Comparison of ENCODE assay signal across 9 mouse cellular contexts in genomic region chr11:52079978-52080377, GRCm38 (mm10). TPM values are rescaled to one million over a fixed set of nuclear protein-coding genes. Genes with fewer than 3 reads are reported as not detected.
DNase-seq lines count a peak whose midpoint lies in the region; ATAC-seq lines count a peak whose summit lies in the region.
"Had no signal": no experiment of that assay in that cellular context is flagged by ENCODE, and none has a peak within 500 bp of the region (broad histone marks: within the 10 kb centered on the region; RNA-seq: fewer than 3 reads in every experiment).

No protein-coding gene starts in this region.

- H3K9ac ChIP-seq in forebrain, embryonic 12.5 days: no peak overlapping the region
- no peak overlapping the region for H3K9ac ChIP-seq in midbrain, embryonic 14.5 days (replicated peaks; ENCODE audit: low read length)
- H3K9ac ChIP-seq: heart, embryonic 15.5 days had no signal

- no peaks in the 10 kb centered on the region for H3K9me3 ChIP-seq in forebrain, embryonic 10.5 days
- no peaks in the 10 kb centered on the region for H3K9me3 ChIP-seq in forebrain, embryonic 12.5 days
- no peaks in the 10 kb centered on the region for H3K9me3 ChIP-seq in embryonic facial prominence, embryonic 10.5 days
- H3K9me3 ChIP-seq in midbrain, embryonic 14.5 days (ENCODE audit: control insufficient read depth, low read length): no peaks in the 10 kb centered on the region
- H3K9me3 ChIP-seq: heart, embryonic 15.5 days had no signal

- peak; percentile 42 for DNase-seq in forebrain, embryonic 10.5 days (ENCODE audit: extremely low spot score, low spot score)
- peak; percentile 17 to 30 for DNase-seq in B cell, adult 2 months
- peak; percentile 55 for DNase-seq in embryonic facial prominence, embryonic 10.5 days (ENCODE audit: low spot score)
- DNase-seq in kidney, adult 9 months: peak; percentile 33
- peak; percentile 55 for DNase-seq in midbrain, embryonic 14.5 days
- DNase-seq in left cerebral cortex, adult 9 months (ENCODE audit: low spot score in 2 of 2): no peak

- H3K4me3 ChIP-seq in forebrain, embryonic 10.5 days: no peak overlapping the region
- no peak overlapping the region for H3K4me3 ChIP-seq in forebrain, embryonic 12.5 days (replicated peaks)
- no peak overlapping the region for H3K4me3 ChIP-seq in embryonic facial prominence, embryonic 10.5 days
- H3K4me3 ChIP-seq in midbrain, embryonic 14.5 days (replicated peaks; ENCODE audit: low read depth, low read length): no peak overlapping the region
- H3K4me3 ChIP-seq: heart, embryonic 15.5 days had no signal

- peak overlapping the region; percentile 63; the same call in 1 of the 2 replicates for H3K27ac ChIP-seq in forebrain, embryonic 10.5 days
- no peak overlapping the region for H3K27ac ChIP-seq in forebrain, embryonic 12.5 days
- H3K27ac ChIP-seq in embryonic facial prominence, embryonic 10.5 days (replicated peaks): no peak overlapping the region
- H3K27ac ChIP-seq in midbrain, embryonic 14.5 days (replicated peaks; ENCODE audit: low read depth, low read length): no peak overlapping the region
- H3K27ac ChIP-seq: heart, embryonic 15.5 days had no signal

- ATAC-seq in forebrain, embryonic 12.5 days (ENCODE audit: low FRiP score): no peak
- ATAC-seq in midbrain, embryonic 14.5 days (ENCODE audit: low FRiP score, low TSS enrichment): no peak
- no peak for ATAC-seq in erythroid progenitor cell, adult 5-6 weeks (replicated peaks; ENCODE audit: low FRiP score, poor library complexity, severe bottlenecking)

- peaks cover 19% of the 10 kb centered on the region for H3K4me1 ChIP-seq in forebrain, embryonic 10.5 days
- H3K4me1 ChIP-seq in forebrain, embryonic 12.5 days: peaks cover 7% of the 10 kb centered on the region
- H3K4me1 ChIP-seq in embryonic facial prominence, embryonic 10.5 days: peaks cover 14% of the 10 kb centered on the region
- no peaks in the 10 kb centered on the region for H3K4me1 ChIP-seq in midbrain, embryonic 14.5 days (ENCODE audit: control insufficient read depth, insufficient read depth, low read length)

- H3K27me3 ChIP-seq in forebrain, embryonic 10.5 days (ENCODE audit: poor library complexity, severe bottlenecking): no peaks in the 10 kb centered on the region
- no peaks in the 10 kb centered on the region for H3K27me3 ChIP-seq in forebrain, embryonic 12.5 days
- no peaks in the 10 kb centered on the region for H3K27me3 ChIP-seq in embryonic facial prominence, embryonic 10.5 days (replicated peaks; ENCODE audit: low read depth, poor library complexity, severe bottlenecking)
- no peaks in the 10 kb centered on the region for H3K27me3 ChIP-seq in midbrain, embryonic 14.5 days (ENCODE audit: control insufficient read depth, insufficient read depth, low read length)
- H3K27me3 ChIP-seq: heart, embryonic 15.5 days had no signal

- no peaks in the 10 kb centered on the region for H3K36me3 ChIP-seq in forebrain, embryonic 10.5 days (replicated peaks)
- H3K36me3 ChIP-seq in forebrain, embryonic 12.5 days (replicated peaks): no peaks in the 10 kb centered on the region
- H3K36me3 ChIP-seq in embryonic facial prominence, embryonic 10.5 days (replicated peaks): no peaks in the 10 kb centered on the region
- no peaks in the 10 kb centered on the region for H3K36me3 ChIP-seq in midbrain, embryonic 14.5 days (ENCODE audit: control insufficient read depth, insufficient read depth, low read length)
- H3K36me3 ChIP-seq: heart, embryonic 15.5 days had no signal

- no peak overlapping the region for H3K4me2 ChIP-seq in forebrain, embryonic 12.5 days
- no peak overlapping the region for H3K4me2 ChIP-seq in midbrain, embryonic 14.5 days (ENCODE audit: low read length)
- H3K4me2 ChIP-seq: heart, embryonic 15.5 days had no signal

- 34% methylated on average over 5 of the region's 5 CpGs for WGBS in forebrain, embryonic 10.5 days
- WGBS in forebrain, embryonic 12.5 days: 10% methylated on average over 5 of the region's 5 CpGs
- WGBS in embryonic facial prominence, embryonic 10.5 days: 31% methylated on average over 5 of the region's 5 CpGs
- 2% methylated on average over 5 of the region's 5 CpGs for WGBS in midbrain, embryonic 14.5 days

RNA-seq across cellular contexts. Expression of gene Ppp2ca, which starts 18.5 kb away (rescaled TPM):
- 86.5 and 88.4 TPM in 2 replicates for polyA plus RNA-seq in forebrain, embryonic 10.5 days (2016; fragmentation: Nextera tagmentation; extraction: Ambion mirVana)
- 121 and 125 TPM in 2 replicates for polyA plus RNA-seq in forebrain, embryonic 12.5 days (2016; fragmentation: Nextera tagmentation; extraction: Ambion mirVana)
- 80.3 and 84.7 TPM in 2 replicates for polyA plus RNA-seq in embryonic facial prominence, embryonic 10.5 days (2016; fragmentation: Nextera tagmentation; extraction: Ambion mirVana)
- 140 and 162 TPM in 2 replicates for polyA plus RNA-seq in midbrain, embryonic 14.5 days (2014; fragmentation: Nextera tagmentation; extraction: Ambion mirVana)
- 52.6 and 69.2 TPM in 2 replicates for total RNA-seq in erythroid progenitor cell, adult 5-6 weeks (2015; ENCODE audit: low replicate concordance)
- 68.0 and 82.9 TPM in 2 replicates for total RNA-seq in erythroid progenitor cell, adult 5-6 weeks (2017; ENCODE audit: low replicate concordance)

Comparison
In these comparisons a context has a peak if more than half of its experiments do, and no peak if none do; other contexts are left out.
1. DNase-seq: peak in forebrain, embryonic 10.5 days (single experiment), B cell, adult 2 months (2 of 2), embryonic facial prominence, embryonic 10.5 days (single experiment), kidney, adult 9 months (single experiment) and midbrain, embryonic 14.5 days (single experiment); none in left cerebral cortex, adult 9 months (0 of 2).